Mouse (Mus musculus): ENCODE results near the gene Amh.

Gene Amh

DNA sequence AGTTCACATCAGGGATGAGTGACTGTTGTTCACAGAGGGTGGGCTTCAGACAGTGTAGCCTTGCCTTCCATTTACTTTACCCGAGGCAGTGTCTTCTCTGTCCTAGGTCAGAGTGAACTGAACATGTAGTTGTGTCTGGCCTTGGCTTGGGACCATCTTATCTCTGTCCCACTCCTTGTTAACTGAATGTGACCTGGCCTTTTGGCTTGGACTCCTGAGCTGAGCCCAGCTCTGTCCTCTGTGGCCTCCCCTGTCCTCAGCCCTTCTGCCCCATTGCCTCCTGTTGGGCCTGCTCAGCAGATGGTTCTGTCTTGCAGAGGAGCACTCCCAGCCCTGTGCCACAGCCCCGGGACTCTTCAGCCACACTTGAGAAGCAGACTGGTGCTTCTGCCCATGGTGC is 17.5 kb upstream of the Amh start:
- no peak for DNase-seq (ENCODE audit: low spot score in 2 of 2)

DNA sequence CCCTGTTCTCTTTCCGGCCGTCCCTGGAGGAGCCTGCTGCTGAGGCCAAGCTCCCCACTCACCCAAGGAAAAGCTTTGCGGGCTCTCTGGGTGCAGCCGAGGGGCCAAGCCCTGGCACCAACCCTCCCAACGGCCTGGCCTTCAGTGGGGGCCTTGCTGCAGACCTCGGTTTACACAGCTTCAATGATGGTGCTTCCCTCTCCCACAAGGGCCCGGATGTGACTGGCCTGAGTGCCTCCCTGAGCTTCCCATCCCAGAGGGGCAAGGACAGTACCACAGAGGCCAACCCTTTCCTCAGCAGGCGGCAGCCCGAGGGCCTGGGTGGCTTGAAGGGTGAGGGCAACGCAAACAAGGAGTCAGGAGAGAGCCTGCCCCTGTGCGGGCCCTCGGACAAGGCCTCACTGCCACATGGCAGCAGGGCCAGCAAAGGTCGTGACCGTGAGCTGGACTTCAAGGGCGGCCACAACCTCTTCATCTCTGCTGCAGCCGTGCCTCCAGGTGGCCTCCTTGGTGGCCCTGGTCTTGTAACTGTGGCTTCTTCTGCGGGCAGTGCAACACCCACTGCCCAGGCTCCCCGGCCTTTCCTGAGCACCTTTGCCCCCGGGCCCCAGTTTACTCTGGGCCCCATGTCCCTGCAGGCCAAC is 14.2 kb upstream of the Amh start:
- DNase-seq (ENCODE audit: low spot score in 2 of 2): no peak

DNA sequence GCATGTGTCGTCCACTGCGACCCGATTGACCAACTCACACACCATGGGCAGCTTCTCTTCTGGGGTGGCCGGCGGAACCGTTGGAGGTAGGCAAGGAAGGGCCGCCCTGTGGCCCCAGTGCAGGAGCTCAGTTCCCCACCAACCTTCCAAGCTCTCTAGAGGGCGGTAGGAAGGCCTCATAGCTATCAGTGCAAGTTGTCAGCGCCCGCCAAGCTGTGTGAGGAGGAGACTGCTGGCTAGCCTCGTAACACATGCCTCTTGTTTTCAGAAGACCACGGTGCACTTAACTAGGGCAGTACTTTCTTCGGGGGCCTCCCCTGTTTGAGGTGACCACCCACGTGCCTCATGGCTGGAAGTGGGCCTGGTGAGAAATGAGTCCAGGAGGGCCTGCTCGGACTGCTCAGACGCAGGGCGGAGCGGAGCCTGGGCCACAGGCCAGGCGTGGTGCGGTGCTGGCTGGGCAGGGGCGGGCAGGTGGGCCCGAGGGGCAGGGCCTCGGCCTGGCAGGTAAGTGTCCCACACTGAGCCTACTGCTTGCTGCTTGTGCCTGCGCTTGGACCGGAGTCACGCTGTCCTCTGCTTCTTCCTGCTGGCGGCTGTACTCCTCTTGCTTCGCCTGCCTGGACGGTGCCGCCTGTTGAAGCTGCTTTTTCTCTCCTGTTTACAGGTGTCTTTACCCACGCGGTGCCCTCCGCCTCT is 13.4 kb upstream of the Amh start:
- DNase-seq (ENCODE audit: low spot score in 2 of 2): peak in 1 of 2 experiments; percentile 50

DNA sequence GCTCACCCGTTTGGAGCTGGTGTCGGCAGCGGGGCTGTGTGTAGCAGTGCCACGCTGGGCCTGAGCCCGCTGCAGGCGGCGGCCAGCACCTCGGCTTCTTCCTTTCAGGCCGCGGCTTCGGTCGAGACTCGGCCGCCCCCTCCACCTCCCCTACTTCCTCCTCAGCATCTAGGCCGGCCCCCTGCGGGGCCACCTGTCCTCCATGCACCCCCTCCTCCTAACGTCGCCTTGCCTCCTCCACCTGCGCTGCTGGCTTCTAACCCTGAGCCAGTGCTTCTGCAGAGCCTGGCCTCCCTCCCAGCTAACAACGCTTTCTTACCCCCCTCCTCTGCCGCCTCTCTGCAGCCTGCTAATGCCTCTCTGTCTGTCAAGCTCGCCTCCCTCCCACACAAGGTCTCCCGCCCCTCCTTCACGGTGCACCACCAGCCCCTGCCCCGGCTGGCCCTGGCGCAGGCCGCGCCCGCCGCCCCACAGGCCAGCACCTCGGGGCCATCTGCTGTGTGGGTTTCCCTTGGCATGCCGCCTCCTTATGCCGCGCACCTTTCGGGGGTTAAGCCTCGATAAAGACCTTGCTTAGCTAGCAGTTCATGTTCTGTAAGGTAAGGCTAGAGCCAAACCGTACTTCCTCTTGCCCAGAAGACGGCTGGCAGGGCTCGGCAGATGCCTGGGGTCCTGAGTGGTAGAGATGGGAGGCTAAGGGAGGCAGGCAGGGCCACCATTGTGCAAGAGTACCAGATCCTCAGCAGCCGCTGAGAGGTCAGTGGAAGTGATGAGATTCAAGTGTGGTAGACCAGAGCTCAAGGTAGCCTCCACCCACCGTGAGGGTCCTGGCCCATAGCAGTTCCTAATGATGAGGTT is 12.6 kb upstream of the Amh start:
- DNase-seq (ENCODE audit: low spot score in 2 of 2): no peak

DNA sequence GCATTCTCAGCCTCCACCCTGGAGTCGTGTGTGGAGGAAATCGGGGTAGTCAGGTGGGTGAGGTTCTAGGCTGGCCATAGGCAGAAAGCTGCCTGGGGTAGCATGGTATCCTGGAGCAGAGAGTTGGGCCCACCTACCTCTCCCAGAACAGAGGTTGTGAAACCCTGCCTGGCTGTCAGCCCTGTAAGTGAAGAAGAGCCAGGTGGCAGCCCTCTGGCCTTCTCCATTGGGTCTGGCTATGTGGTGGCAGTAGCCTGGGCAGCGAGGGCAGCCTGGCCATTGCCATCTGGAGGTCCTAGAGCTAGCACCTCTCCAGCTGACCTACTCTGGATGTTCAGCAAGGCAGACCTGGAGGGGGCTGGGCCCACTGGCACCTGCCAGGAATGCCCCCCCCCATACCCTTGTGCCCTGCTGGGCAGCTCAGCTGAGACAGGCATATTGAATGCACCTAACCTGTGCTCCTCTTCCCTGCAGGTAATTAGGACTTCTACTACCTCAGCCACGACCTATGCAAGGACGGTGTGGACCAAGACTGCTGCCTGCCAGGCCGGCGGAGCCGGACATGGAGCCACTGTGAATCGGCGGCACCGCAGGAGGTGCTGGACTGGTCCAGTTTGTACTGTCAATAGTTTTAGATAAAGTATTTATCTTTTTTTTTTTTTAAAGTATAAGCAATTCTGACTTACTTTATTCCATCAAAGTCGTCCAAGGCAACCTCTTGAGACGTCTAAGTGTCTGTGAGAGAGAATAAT is 11.8 kb upstream of the Amh start:
- no peak for DNase-seq (ENCODE audit: low spot score in 2 of 2)

DNA sequence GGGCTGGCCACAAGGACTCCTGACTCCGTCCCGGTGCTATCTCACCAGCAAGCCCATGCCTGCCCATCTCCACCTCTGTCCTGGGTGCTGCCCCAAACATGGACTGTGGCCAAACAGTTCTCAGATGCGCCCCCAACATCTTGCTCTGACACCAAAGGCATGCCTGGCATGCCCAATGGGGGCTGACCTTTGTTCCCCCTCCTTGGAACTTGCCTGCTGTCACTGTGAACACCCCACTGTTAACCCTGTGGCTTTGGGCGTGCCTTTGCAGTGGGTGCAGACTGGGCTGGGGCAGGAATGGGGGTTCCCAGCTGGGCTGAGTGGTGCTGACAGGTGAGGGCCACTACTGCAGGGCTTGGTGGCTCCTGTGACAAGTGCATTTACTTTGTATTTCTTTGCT is 11.2 kb upstream of the Amh start:
- DNase-seq (ENCODE audit: low spot score in 2 of 2): no peak

DNA sequence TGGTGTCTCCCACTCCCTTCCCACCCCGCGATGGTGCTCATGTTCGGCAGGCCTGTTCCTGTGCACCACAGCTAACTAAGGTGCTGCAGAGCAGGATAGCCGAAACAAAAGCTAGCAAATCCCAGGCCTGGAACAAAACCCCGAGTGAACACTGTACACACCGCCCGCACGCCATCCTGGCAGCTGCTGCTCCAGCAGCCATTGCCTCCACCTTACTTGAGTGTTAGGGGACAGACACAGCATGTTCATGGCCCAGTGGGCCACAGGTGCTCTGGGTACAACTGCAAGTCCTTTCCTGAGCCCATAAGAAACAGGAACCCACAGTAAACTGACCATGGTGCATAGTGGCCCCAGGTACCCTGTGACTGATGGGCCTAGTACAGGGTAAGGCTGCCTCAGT is 10.3 kb upstream of the Amh start:
- no peak for DNase-seq (ENCODE audit: low spot score in 2 of 2)

DNA sequence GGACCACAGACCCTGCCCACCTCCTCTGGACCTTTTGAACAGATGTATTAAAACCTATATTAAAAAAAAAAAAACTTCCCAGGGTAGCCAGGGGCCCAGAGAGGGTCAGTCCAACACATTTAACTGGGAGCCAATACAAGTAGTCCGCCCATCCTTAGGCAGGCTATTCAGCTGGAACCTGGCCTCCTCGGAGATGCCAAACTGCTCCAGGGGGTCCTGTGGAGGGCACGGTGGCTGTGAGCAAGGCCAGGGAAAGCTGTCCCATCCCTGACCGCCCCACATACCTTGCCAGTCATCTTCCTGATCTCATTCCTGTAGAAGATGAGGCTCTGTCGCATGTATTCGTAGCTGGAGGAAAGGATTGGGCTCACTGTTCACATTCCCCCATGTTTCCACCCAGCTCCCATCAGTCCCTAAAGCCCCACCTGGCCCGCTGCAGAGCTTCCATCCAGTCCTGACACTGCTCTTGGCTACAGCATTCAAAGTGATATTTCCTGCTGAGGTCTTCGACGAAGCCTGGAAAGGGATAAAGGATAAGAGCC is 8.7 kb upstream of the Amh start:
- DNase-seq (ENCODE audit: low spot score in 2 of 2): no peak

DNA sequence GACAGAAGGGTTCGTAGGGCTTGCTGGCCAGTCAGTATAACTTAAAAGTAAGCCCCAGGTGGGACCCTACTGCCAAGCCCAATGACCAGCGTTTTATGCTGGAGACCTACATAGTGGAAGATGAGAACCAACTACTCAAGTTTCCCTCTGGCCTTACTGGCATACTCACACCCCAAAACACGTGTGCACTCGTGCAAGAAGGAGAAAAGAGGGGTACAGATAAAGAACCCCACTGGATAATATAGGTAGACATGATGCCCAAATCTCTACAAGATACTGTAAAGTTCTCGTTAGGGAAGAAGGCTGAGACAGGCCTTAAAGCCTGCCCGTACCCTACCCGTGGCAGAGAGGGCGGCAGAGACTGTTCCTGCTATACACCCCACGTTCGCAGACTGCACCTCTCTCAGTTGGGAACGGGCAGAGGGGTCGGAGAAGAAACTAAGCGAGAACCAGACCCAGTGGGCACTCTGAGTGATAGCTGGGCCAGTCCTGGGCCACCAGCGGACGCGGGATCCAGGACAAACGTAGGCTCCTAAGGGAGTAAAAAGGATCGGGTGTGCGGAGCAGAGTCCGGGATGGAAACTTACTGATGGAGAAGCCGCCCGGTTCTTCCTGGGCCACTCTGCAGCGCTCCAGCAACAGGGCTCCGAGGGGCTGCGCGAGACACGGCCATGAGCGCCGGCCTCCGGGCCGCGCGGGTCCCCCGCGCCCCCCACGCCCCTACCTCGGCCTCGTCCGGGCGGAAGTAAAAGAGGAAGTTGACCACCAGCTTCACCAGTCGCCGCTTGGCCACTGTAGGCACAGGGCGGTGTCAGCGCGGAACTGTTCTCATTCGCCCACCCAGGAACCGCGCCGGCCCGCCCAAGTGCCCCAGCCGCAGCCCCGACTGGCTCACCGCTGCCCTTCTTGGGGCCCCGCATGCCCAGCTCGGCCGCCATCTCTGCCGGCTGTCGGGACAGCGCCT is 7.6 kb upstream of the Amh start:
- DNase-seq (ENCODE audit: low spot score in 2 of 2): no peak

DNA sequence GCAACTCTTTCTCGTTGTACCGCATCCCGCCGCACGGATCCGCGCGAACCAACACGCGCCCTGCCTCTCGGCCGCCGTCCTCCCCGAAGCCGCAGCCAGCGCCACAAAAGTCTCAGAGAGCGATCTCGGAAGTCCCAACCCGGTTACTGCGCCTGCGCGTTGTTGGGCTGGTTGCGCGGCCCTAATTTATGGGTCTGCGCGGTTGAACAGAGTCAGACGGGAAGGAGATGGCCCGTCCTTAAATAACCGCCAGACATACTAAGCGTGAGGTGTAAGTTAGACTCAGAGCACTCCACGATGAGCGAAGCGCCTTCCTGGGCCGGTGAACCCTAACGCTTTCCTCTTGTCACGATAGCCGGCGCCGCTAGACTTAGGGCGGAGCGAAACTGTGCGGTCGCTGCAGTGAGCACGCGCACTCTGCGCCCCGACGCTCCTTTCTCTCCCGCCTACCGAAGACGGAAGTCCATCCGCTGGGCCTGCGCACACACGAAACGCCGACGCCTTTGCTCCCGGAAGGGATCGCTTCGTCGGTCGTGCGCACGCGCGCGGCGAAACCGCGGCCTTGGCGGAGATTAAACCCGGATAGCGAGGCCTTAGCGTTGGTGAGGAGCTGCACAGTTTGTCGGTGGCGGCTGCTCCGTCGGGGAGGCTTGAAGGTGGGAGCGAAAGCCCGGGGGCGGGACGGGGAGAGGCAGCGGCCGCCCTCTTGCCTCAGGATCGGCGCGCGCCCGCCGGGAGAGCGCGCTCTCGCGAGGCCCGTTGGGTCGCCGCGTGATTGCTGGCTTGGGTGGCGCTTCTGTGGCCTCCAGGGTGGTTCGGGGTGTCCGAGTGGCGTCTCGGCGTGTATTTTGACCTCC is 6.7 kb upstream of the Amh start, which contains the start of the genes Sf3a2 and Plekhj1:
TSS of gene Sf3a2 (plus strand) at position 49 of the 857 bp plus-strand sequence.
TSS of gene Plekhj1 (minus strand) at position 477 of the 857 bp plus-strand sequence.
- peak; percentile 90 to 96 for DNase-seq (ENCODE audit: low spot score in 2 of 2)

DNA sequence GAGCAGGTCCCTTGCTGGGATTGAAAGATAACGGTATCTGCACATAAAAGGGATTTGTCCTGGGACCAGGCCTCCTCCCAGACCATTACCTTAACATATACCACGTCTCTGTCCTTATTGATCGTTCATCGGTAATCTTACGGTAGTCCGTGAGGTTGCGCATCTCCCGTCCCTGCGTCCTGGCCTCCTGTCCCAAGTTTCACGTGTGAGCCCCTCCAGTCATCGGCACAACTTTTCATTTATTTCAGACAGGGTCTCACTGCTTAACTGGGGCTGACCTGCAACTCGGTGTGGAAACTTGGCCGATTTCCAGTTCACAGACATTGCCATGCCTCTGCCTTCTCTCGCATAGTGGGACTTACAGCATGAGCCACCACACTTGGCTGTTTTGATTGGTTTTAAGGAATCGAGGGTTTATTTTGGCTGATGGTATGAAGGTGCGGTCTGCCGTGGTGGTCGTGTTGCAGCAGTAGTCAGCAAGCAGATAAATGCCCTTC is 5.9 kb upstream of the Amh start:
- no peak for DNase-seq (ENCODE audit: low spot score in 2 of 2)

DNA sequence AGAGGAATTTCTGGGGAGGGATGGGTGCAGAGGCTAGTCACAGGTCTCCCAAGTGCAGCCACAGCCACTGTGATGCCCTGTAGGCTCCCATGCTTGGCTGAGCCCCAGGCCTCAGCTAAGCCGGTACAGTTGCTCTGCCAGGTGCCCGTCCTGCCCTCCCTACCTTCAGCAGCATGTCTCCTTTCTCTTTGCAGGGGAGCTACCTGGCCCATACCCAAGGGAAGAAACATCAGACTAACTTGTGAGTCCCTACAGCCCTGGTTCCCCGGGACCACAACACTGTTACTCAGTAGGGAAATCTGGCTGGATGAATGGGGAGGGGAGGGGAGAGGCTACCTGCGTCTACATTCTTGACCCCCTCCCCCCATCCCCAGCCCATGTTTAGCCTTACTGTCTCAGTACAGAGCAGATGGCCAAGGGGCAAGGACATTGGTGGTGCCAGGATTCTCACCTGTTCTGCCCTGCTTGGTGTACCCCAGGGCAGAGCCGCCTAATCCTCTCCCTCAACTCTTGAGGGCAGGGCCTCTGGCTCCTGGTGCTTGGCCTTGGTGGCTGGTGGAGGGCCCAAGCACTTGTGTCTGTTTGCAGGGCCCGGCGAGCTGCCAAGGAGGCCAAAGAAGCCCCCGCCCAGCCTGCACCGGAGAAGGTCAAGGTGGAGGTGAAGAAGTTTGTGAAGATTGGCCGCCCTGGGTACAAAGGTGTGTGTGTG is 2.7 kb upstream of the Amh start:
- no peak for DNase-seq (ENCODE audit: low spot score in 2 of 2)

DNA sequence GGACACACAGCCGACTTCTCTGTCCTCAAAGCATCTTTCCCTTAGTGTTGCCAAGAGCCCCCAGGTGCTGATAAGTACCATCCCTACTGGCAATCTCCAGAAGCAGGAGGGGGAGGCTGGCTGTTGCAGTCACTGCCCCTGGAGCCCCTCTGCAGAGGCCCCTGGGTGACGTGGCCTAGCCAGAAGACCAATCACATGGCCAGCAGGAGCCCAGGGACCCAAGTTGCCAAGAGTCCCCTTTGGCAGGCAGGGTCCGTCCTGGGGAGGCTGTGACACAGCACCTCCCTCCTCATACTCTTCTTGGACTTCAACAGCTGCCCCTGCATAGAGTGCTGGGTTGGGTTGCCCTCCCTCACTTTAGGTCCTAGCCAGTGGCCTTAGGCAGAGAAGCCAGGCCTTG is 2.0 kb upstream of the Amh start:
- no peak for DNase-seq (ENCODE audit: low spot score in 2 of 2)

DNA sequence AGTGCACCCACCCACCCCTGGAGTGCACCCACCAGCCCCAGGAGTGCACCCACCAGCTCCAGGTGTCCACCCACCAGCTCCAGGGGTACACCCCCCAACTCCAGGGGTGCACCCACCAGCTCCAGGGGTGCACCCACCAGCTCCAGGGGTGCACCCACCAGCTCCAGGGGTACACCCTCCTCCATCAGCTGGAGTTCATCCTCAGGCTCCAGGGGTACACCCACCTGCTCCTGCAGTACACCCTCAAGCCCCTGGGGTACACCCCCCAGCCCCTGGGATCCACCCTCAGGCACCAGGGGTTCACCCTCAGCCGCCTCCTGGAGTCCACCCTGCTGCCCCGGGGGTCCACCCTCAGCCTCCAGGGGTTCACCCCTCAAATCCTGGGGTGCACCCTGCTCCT is 703 bp upstream of the Amh start:
- no peak for DNase-seq (ENCODE audit: low spot score in 2 of 2)

DNA sequence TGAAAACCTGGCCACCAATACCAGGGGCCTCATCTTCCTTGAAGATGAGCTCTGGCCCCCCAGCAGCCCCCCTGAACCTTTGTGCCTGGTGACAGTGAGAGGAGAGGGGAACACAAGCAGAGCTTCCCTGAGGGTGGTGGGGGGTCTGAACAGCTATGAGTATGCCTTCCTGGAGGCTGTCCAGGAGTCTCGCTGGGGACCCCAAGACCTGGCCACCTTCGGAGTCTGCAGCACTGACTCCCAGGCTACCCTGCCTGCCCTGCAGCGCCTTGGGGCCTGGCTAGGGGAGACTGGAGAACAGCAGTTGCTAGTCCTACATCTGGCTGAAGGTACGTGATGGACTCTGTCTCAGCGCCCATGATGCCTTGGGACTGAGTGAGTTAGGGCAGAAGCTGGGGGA is 279 bp downstream of the Amh start:
- DNase-seq (ENCODE audit: low spot score in 2 of 2): no peak

DNA sequence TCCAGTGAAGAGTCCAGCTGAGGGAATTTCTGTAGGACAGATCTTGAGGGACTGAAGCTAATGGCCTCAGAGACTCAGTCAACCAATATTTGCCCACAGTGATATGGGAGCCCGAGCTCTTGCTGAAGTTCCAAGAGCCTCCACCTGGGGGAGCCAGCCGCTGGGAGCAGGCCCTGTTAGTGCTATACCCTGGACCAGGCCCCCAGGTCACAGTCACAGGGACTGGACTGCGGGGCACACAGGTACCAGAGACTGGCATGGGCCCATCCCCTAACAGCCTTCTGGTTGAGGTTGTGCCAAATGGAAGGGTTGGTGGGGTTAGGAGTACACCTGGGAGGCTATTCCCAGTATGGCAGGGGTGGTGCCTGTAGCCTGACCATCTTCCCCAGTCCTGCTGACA is 882 bp downstream of the Amh start:
- DNase-seq (ENCODE audit: low spot score in 2 of 2): peak in 1 of 2 experiments; percentile 80

DNA sequence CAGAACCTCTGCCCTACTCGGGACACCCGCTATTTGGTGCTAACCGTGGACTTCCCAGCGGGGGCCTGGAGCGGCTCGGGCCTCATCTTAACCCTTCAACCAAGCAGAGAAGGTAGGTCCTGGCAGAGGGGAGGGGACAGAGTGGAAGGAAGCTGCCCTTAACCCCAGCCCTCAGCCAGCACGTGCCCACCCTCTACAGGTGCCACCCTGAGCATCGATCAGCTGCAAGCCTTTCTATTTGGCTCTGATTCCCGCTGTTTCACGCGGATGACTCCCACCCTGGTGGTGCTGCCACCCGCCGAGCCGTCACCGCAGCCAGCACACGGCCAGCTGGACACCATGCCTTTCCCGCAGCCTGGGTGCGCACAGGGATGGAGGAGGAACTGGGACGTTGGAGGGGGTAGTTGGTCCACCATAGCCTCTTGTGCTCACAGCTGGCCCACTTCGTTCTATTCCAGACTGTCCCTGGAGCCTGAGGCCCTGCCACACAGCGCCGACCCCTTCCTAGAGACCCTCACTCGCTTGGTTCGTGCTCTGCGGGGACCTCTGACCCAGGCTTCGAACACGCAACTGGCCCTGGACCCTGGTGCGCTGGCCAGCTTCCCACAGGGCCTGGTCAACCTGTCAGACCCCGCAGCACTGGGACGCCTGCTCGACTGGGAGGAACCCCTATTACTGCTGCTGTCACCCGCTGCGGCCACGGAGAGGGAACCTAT is 1.5 kb downstream of the Amh start:
- no peak for DNase-seq (ENCODE audit: low spot score in 2 of 2)

DNA sequence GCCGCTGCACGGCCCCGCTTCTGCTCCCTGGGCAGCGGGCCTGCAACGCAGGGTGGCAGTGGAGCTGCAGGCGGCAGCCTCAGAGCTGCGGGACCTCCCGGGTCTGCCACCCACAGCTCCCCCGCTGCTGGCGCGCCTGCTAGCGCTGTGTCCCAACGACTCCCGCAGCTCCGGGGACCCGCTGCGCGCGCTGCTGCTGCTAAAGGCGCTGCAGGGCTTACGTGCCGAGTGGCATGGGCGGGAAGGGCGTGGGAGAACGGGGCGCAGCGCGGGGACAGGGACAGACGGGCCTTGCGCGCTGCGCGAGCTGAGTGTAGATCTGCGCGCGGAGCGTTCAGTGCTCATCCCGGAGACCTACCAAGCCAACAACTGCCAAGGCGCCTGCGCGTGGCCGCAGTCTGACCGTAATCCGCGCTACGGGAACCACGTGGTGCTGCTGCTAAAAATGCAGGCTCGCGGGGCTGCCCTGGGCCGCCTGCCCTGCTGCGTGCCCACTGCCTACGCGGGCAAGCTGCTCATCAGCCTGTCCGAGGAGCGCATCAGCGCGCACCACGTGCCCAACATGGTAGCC is 2.1 kb downstream of the Amh start:
- peak; percentile 86 to 90 for DNase-seq (ENCODE audit: low spot score in 2 of 2)

All from left cerebral cortex, adult 9 months (tissue).